Mouse (Mus musculus) liver, embryonic 16.5 days (tissue): ENCODE results near the gene Cfap77. TPM values are rescaled to one million over a fixed set of nuclear protein-coding genes. Genes with fewer than 3 reads are reported as not detected.
"Not testable (repeated sequence)": the region's sequence is repeated elsewhere in the genome, so short reads cannot be mapped to it uniquely, and the experiment has no call there.

Source experiments
- ATAC-seq: fragments of 200-750 bp; cut with Nextera tagmentation; 2 replicates; pipeline ENCODE4 v1.8.0; 2017; ENCODE audit warnings: low read depth, mild to moderate bottlenecking, moderate number of reproducible peaks, moderate library complexity
- H3K27ac ChIP-seq: fragments of 300-500 bp; sonication (generic); 2 replicates; pipeline ENCODE4 v1.5.1; 2014; ENCODE audit warnings: mild to moderate bottlenecking, low read length
- H3K27me3 ChIP-seq: fragments of 300-500 bp; sonication (generic); 2 replicates; pipeline ENCODE4 v1.6.1; 2014; ENCODE audit warnings: low read depth, low read length, mixed read lengths; ENCODE audit not compliant: control insufficient read depth, insufficient read depth
- H3K36me3 ChIP-seq: fragments of 300-500 bp; sonication (generic); 2 replicates; pipeline ENCODE4 v1.6.1; 2014; ENCODE audit warnings: mild to moderate bottlenecking; ENCODE audit not compliant: control insufficient read depth, insufficient read depth
- H3K4me1 ChIP-seq: fragments of 300-500 bp; sonication (generic); 2 replicates; pipeline ENCODE4 v1.6.1; 2014; ENCODE audit warnings: low read depth, low read length, mixed read lengths; ENCODE audit not compliant: control insufficient read depth
- H3K4me2 ChIP-seq: fragments of 300-500 bp; sonication (generic); 2 replicates; pipeline ENCODE4 v1.6.1; 2014; ENCODE audit warnings: low read depth, low read length, mixed read lengths
- H3K4me3 ChIP-seq: fragments of 300-500 bp; sonication (generic); 2 replicates; pipeline ENCODE4 v1.5.1; 2014; ENCODE audit warnings: low read depth, mild to moderate bottlenecking, low read length
- H3K9ac ChIP-seq: fragments of 300-500 bp; sonication (generic); 2 replicates; pipeline ENCODE4 v1.6.1; 2014; ENCODE audit warnings: low read depth, low read length
- H3K9me3 ChIP-seq: fragments of 300-500 bp; sonication (generic); replicated peaks from 2 replicates; pipeline ENCODE4 v1.6.1; 2016; ENCODE audit warnings: low read length; ENCODE audit not compliant: control insufficient read depth
- WGBS: fragments of 180-500 bp; shearing (Covaris S2); extraction: QIAGEN DNeasy Blood & Tissue Kit; methylation state at CpG from one replicate; pipeline ENCODE4 v1.1.7; 2014; ENCODE audit not compliant: insufficient replicate concordance; 5-methylcytosine and 5-hydroxymethylcytosine counted together
- polyA plus RNA-seq: library from polyadenylated mRNA; unstranded; fragments of >200 nt; fragmentation: Nextera tagmentation; extraction: Ambion mirVana; gene quantifications from 2 replicates; pipeline ENCODE4 v1.2.1, GENCODE M21; 2015

Cfap77 gene
- 0.11 TPM in 1 of 2 replicates, not detected in the other for polyA plus RNA-seq

DNA sequence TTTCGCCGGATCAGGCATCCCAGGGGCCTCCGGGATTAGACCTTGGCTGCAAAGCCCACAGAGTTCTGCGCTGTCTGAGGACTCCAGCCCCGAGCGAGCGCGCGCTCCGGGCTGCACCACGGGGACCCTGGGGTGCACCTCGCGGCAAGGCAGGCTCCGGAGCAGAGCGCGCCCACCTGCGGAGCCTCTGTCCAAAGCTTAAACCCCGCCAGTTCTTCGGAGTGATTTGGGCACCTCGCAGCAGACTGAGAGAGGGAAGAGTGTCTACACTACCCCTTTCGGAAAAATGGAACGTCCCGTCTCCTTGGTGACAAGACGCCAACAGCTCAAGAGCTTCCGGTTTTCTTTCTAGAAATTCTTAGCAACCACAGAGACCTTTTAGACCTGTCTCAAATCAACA, at the start of gene Cfap77:
TSS of gene Cfap77 (minus strand) at position 76 of the 400 bp plus-strand sequence.
- under 1% methylated on average over 25 of the region's 25 CpGs for WGBS
- Histone ChIP-seq H3K4me2 (peak within 1 kb of the TSS; percentile 81), H3K27me3 (peaks cover 22% of the 10 kb centered on the region), H3K9me3 (no peaks in the 10 kb centered on the region), H3K9ac (peak within 1 kb of the TSS; percentile 52; the same call in 1 of the 2 replicates), H3K36me3 (no peaks in the 10 kb centered on the region), H3K4me1 (peaks cover 8% of the 10 kb centered on the region), H3K27ac (no peak within 1 kb of the TSS), H3K4me3 (peak within 1 kb of the TSS; percentile 60)
- ATAC-seq, result peak; percentile 59; the same call in 1 of the 2 replicates

DNA sequence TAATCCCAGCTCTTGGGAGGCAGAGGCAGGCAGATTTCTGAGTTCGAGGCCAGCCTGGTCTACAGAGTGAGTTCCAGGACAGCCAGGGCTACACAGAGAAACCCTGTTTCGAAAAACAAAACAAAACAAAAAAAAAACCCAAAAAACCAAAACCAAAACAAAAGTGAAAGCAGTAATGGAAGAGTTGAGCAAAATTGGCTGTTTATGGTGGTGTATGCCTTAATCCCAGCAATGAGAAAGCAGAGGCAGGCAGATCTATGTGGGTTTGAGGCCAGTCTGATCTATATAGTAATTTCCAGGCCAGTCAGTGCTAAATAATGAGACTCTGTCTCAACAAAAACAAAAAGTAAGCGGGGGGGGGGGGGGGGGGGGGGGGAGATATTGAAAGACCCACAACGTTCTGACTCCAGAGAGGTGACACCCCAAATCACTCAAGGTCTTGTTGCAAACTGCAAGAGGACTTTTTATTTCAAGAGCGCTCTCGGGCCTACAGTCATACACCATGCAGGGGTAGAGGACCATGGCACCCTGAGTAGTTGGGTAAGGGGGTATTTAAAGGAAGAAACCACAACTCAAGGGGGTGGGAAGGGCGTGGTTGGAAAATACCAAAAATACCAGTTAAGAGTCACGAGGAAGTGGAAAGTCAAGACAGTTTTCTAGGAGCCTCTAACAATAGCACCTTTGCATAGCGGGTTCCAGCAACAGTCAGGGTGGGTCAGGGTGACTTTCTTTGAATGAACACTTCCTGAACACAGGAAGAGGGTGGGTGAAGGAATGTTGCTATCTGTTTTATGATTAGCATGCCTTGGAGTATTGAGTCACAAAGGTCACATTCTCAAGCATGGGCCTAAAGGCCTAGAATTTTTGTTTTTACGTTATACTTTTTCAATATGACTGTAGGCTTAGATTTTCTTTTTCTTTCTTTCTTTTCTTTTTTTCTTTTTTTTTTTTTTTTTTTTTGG, 47.8 kb upstream of the Cfap77 start:
- H3K9me3 ChIP-seq, H3K4me2 ChIP-seq, H3K27me3 ChIP-seq, H3K9ac ChIP-seq, H3K27ac ChIP-seq, H3K4me1 ChIP-seq, H3K36me3 ChIP-seq, ATAC-seq, H3K4me3 ChIP-seq: not testable (repeated sequence)
- 62% methylated on average over 9 of the region's 10 CpGs for WGBS

GRCm38 (mm10) chr2:29100822-29101534, 46.1 kb upstream of the Cfap77 start:
- H3K36me3 ChIP-seq, result no peaks in the 10 kb centered on the region
- H3K4me2 ChIP-seq, result peak overlapping the region; percentile 34
- H3K9me3 ChIP-seq, result no peaks in the 10 kb centered on the region
- no peaks in the 10 kb centered on the region for H3K4me1 ChIP-seq
- H3K4me3 ChIP-seq, result peak overlapping the region; percentile 11
- H3K9ac ChIP-seq, result no peak overlapping the region
- no peak overlapping the region for H3K27ac ChIP-seq
- H3K27me3 ChIP-seq, result no peaks in the 10 kb centered on the region
- ATAC-seq, result no peak
- WGBS, result 43% methylated on average over 7 of the region's 7 CpGs

DNA sequence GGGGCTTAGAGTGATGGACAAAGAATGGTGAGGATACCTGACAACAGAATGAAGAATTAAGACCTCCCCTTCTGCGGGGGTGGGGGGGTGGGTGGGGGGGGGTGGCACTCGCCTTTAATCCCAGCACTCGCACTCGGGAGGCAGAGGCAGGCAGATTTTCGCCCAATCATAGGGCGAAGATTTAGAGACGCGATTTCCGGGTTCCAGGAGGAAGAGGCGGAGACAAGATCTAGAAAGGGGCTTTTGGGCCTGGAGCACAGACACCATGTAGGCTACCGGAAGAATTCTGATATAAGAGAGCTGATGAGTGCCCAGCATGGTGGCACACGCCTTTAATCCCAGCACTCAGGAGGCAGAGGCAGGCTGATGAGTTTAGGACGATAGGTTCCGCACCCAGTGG, 44.8 kb upstream of the Cfap77 start:
- 73% methylated on average over 14 of the region's 14 CpGs for WGBS
- Histone ChIP-seq H3K36me3 (no peaks in the 10 kb centered on the region), H3K27ac (no peak overlapping the region), H3K27me3 (no peaks in the 10 kb centered on the region), H3K4me2 (no peak overlapping the region), H3K4me1 (no peaks in the 10 kb centered on the region), H3K9me3 (no peaks in the 10 kb centered on the region), H3K4me3 (no peak overlapping the region), H3K9ac (no peak overlapping the region)
- ATAC-seq, result no peak

DNA sequence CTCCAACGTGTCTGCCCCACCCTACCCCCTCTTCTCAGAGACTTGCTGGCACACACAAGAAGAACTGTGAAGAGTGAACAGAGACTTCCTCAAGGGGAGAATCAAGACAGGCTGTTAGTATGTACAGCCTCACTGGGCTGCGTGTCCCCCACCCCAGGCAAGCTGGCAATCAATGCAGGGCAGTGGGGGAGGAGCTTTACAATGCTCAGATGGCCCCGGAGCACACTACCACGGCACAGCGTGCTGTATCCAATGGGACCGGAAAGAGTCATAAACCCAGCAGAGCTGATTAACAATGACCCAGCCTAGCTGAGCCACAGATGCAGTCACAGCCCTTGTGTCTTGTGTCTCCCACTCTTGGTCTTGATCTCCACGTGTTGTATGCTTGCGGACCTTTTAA, 43.9 kb upstream of the Cfap77 start:
- WGBS, result 58% methylated on average over 8 of the region's 8 CpGs
- no peak for ATAC-seq

DNA sequence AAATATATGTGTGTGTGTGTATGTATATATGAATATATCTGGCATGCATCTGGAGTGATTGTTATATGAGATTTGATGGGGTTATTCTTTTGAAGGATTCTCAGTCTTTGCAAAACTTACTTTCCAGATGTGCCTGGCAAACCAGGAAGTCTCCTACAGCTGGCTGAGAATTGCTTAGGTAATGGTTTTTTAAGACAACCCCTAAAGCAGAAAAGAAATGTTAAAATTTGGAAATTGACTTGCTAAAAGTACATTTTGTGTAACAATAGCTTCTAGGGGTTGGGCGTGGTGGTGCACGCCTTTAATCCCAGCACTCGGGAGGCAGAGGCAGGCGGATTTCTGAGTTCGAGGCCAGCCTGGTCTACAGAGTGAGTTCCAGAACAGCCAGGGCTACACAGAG, 43.1 kb upstream of the Cfap77 start:
- not testable (repeated sequence) for H3K27ac ChIP-seq, H3K4me1 ChIP-seq, H3K9ac ChIP-seq, H3K4me2 ChIP-seq, ATAC-seq, H3K27me3 ChIP-seq, H3K4me3 ChIP-seq, H3K9me3 ChIP-seq, H3K36me3 ChIP-seq
- 86% methylated on average over 4 of the region's 5 CpGs for WGBS

More for the DNA sequence above, 43.9 kb upstream of the Cfap77 start:
- no peaks in the 10 kb centered on the region for H3K4me1 ChIP-seq
- no peak overlapping the region for H3K4me2 ChIP-seq
- H3K27me3 ChIP-seq, result no peaks in the 10 kb centered on the region
- H3K9ac ChIP-seq, result no peak overlapping the region
- H3K9me3 ChIP-seq, result no peaks in the 10 kb centered on the region
- H3K27ac ChIP-seq, result no peak overlapping the region
- no peaks in the 10 kb centered on the region for H3K36me3 ChIP-seq
- no peak overlapping the region for H3K4me3 ChIP-seq

DNA sequence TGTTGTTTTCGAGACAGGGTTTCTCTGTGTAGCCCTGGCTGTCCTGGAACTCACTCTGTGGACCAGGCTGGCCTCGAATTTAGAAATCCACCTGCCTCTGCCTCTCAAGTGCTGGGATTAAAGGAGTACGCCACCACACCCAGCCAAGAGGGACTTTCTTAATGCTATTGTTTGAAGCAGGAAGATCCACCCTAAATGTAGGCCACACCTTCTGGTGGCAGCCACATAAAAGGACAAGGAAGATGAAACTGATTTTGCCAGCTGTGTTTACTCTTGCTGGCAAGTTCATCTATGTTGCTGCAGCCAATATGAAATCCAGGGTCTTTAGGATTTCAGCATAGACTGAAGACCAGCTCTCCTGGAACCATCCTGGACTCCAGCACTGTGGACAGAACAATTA, 42.6 kb upstream of the Cfap77 start:
- Histone ChIP-seq H3K36me3 (no peaks in the 10 kb centered on the region), H3K4me2 (no peak overlapping the region), H3K9ac (no peak overlapping the region), H3K27ac (no peak overlapping the region), H3K9me3 (no peaks in the 10 kb centered on the region), H3K4me3 (no peak overlapping the region), H3K27me3 (no peaks in the 10 kb centered on the region), H3K4me1 (no peaks in the 10 kb centered on the region)
- WGBS, result 59% methylated on average over 3 of the region's 3 CpGs
- ATAC-seq, result no peak

DNA sequence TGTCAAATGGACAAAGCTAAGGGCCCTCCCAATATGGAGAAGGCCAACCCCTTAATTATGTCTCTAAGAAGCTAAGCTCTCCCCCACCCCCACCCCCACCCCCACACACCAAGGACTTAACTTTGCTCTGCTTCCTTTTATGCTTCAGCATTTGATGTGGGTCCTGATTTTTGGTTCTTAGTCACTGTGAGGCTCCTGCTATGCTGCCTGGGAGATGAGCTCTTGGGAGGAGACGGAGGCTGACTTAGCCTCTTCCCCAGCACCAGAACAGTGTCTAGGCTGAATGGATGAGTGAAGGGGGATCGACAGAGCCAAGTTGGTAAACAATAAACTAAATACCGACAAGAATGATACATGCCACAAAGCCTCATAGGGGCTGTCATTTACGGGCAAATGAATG, 41.9 kb upstream of the Cfap77 start:
- no peak overlapping the region for H3K27ac ChIP-seq
- no peak overlapping the region for H3K9ac ChIP-seq
- no peaks in the 10 kb centered on the region for H3K36me3 ChIP-seq
- 59% methylated on average over 4 of the region's 4 CpGs for WGBS
- no peaks in the 10 kb centered on the region for H3K27me3 ChIP-seq
- no peak overlapping the region for H3K4me3 ChIP-seq
- no peak for ATAC-seq
- no peaks in the 10 kb centered on the region for H3K9me3 ChIP-seq
- H3K4me2 ChIP-seq, result no peak overlapping the region
- H3K4me1 ChIP-seq, result no peaks in the 10 kb centered on the region

- ATAC-seq, result no peak
- no peaks in the 10 kb centered on the region for H3K36me3 ChIP-seq
- H3K9ac ChIP-seq, result no peak overlapping the region
- no peaks in the 10 kb centered on the region for H3K4me1 ChIP-seq
- no peak overlapping the region for H3K27ac ChIP-seq
- no peaks in the 10 kb centered on the region for H3K9me3 ChIP-seq
- no peak overlapping the region for H3K4me2 ChIP-seq
- WGBS, result 77% methylated on average over 8 of the region's 8 CpGs
- no peaks in the 10 kb centered on the region for H3K27me3 ChIP-seq
- no peak overlapping the region for H3K4me3 ChIP-seq
These were observed 40.8 kb upstream of the Cfap77 start for GRCm38 (mm10) chr2:29095674-29096073.
